Mouse (Mus musculus) liver (tissue): ENCODE results near the gene Cox20.
A peak's percentile ranks its signal among the peaks of the same experiment; 100 is the strongest.
"Not testable (repeated sequence)": the region's sequence is repeated elsewhere in the genome, so short reads cannot be mapped to it uniquely, and the experiment has no call there.

Source experiments
- DNase-seq: peaks from one replicate; pipeline ENCODE4 v3.0.0-alpha.2; 2020; ENCODE audit warnings: mixed read lengths

Gene Cox20

DNA sequence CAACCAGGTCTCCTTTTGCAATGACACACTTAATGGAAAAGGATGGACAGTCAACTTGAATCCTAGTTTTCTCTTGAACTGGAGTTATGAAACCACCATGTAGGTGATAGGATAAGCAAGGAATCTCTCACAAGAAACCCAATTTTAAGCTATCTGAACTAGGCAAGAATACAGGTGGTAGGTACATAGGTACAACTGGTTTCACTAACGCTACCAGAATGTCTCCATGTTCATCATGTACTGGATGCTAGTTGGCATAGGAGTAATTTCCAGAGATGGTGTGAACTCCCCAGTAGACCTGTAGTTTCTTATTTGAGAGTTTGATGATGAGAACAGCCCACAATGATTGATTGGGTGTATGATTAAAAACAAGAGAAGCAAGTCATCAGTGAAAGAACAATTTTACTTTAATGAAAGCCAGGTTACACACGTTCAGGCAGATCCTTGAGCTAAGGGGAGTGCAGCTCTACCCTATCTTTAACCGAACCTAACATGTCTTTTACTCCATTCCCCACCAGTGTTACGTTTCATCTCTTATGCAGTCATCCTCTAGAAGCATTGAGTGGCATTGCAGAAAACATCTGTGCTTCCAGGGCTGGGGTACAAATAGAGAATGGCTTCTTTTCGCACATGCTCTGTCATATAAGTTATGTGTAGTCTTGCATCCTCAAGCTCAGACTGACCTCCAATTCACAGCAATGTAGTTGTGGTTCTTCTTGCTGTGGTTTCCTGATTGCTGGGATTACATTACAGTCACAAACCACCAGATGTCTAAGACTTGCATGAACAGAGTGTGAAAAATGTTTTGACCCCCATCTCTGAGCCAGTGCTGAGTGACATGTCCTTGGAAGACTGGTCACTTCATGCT lies 2.0 kb downstream of the Cox20 start:
- DNase-seq: peak; percentile 5

DNA sequence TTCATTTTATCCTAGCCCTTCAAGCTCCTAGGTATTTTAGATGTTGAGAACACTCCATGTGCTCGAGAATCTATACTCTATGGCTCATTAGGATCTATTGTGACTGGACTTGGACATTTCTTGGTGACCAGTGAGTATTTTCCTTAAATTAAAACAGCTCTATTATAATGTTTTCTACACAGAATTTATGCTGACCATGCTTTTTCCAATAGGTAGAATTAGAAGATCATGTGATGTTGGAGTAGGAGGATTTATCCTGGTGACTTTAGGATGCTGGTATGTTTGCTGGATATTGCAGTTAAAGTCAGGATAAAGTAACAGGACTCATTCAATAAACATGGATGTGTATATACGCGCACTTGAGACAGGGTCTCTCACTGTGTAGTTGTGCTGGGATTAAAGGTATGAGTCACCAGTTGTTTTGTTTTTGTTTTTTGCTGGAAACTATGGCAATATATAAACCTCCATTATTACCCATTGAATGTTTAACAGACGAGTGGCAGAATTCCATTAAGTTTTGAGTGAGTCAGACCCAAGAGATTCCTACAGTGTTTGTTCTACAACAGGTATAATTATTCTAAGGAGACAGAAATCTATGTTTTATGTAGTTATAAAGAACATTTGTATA lies 2.9 kb downstream of the Cox20 start:
- DNase-seq: no peak

DNA sequence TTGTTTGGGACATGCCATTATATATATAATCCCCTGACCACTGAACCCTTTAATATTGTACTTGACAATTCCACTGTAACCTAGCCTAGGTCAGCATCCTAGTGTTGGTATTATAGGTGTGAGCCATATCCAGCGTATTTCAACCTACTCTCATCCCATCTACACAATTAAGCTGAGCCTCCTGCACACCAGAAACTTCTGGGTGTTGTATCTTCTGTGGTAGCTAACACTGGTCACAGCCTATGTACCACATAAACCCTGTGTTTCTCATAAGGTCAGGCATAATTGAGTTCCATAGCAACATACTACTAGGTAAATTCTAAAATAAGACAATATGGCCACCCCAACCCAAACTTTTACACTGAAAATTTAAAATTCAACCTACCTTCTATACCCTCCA lies 4.3 kb downstream of the Cox20 start:
- no peak for DNase-seq

DNA sequence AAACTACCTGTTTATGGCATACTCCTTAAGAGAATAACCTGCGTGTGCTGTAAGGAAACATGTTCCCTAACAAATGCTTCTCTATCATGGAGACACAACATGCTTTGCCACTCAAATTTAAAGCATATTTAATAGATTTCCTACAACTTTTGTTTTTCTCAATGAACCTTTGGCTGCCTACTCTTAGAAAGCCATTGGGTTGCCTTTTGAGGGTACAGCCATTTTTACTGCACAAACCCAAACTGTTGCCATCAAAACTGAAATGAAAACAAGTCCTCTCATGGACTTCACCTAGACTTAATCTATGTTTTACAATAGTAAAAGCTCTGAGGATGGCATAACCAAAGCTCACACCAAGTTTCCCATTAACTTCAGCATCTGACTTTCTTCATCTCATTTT lies 5.6 kb downstream of the Cox20 start:
- DNase-seq: no peak

DNA sequence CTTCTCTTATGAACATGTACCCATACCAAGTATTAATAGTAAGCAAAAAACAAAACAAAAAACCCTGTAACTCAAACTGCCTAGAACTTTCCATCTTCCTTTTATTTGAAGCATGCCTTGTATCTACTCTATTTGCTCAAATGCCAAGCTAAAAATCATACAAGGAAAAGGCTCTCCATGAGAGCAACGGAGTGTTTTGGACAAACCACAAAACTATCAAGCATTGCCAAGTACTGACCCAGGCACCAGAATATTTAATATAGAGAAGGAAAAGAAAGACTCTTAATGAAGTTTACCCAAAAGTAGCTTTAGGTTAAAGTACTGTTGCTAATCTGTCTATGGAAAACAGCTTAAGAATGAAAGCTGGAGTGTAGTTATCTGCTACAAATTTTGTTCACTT lies 7.4 kb downstream of the Cox20 start:
- no peak for DNase-seq

DNA sequence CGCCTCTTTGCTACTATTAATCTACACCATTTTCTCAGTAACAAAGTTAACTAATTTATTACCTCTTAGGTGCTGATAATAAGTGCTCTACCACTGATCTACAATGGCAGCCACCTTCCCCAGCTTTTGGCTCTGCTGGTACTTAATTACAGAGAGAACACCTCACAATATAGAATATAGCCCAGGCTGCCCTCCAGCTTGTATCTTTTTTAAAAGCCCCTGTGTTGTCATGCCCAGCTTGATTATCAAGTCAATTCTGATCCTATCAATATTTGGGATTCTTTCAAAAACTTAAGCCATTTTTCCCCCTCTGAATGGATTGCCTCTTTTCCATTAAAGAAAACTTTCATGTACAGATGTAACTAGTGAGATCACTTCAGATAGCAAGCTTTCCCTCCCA lies 8.0 kb downstream of the Cox20 start:
- DNase-seq: no peak

DNA sequence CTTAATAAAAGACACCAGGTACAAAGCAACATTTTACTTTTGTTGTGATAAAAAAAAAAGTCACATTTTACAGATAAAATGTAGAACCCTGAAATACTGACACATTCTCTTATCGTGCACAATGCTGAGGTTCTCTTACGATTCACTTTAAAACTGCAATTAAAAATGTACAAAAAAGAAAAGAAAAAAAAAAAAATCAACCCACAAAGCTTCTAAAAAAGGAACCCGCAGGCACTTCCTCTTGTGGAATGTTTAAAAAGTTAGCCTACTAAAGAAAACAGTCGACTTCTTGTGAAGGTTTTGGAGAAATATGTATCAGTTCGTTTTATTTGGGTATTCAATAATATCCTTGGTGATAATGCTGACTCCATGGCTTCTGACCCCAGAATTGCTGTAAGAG lies 10.1 kb downstream of the Cox20 start:
- no peak for DNase-seq

DNA sequence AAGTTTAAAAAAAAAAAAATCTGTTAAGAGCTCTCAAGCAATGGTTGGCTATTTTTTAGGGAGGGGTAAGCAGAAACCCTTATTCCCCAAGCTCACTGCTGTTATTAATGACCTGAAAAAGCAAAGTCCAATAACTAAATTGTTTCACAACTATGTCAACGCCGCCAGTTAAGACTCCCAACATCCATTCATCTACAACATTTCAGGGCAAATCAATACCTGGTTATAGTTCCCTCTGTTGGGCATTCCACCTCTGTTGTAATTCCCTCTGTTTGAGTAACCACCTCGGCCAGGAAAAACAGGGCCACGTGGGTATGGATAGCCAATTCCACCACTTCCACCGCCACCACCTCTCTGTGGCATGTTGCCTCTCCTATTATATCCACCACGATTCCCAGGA lies 11.0 kb downstream of the Cox20 start:
- DNase-seq: no peak

DNA sequence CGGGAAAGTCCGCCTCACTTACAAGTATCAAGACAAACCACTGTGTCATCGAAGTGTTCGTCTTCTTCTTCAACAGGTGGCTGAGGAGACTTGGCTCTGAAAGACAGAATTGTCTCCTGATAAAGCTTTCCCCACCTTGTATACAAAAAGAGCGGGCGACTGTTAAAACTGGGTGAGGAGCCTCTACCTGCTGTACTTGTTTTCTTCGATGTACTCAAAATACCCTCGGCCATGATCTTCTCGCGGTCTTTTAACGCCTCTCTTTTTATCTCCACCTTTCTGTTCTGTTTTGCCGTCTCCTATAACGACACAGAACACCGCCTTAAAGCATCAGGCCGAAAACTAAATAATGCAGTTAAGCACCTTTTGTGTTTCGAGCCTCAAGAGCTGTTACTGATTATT lies 16.9 kb downstream of the Cox20 start:
- no peak for DNase-seq

DNA sequence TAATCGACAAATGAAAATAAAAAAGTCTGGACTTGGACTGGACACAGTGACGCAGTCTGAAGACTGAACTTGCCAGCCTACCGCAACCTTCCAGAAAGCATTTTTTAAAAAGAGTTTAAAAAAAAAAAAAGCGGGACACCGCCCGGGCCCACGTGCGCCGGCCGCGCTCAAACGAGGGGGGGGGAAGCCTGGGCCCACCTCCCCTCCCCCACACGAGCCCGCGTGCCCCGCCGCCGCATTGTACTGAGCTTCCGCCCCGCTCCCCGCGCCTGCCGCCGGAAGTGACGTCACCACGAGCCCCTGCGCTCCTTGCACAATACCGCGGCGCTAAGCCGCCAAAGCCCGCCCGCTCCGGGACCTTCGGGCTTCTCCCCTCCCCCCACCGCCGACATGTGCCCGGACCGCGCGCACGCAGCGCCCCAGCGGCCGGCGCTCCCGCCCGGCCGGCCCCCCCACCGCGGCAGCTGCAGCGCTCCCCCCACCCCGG lies 17.4 kb downstream of the Cox20 start:
- peak; percentile 96 for DNase-seq

DNA sequence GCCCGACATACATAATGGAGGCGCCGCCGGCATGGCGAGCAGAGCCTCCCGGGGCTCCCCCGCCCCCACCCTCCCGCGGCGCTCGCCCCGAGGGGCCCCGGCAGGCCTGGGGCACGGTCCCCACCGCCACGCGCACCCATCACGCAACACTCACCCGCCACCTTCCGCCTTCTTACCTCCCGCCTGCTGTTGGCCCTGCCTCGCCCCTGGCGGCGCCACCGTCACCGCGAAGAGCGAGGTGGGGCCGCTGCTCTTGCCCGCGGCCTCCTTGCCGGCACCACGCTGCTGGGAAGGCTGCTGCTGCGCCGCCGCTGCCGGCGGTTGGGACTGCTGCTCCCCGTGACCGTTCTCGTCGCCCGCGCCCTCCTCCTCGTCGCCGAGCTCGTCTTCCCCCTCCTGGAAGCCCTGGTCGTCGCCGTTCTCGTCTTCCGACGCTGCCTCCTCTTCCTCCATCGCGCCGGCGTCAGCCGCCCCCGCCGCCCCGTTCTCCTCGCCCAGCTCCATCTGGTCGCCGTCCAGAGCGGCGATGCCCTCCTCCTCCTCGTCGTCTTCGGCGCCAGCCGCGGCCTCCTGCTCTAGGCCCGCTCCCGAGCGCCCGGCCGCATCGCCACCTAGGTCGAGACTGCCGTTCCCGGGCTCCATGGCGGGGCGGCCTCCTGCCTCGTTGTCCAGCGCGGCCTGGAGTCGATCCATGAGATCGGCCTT lies 18.0 kb downstream of the Cox20 start:
- peak; percentile 64 for DNase-seq

DNA sequence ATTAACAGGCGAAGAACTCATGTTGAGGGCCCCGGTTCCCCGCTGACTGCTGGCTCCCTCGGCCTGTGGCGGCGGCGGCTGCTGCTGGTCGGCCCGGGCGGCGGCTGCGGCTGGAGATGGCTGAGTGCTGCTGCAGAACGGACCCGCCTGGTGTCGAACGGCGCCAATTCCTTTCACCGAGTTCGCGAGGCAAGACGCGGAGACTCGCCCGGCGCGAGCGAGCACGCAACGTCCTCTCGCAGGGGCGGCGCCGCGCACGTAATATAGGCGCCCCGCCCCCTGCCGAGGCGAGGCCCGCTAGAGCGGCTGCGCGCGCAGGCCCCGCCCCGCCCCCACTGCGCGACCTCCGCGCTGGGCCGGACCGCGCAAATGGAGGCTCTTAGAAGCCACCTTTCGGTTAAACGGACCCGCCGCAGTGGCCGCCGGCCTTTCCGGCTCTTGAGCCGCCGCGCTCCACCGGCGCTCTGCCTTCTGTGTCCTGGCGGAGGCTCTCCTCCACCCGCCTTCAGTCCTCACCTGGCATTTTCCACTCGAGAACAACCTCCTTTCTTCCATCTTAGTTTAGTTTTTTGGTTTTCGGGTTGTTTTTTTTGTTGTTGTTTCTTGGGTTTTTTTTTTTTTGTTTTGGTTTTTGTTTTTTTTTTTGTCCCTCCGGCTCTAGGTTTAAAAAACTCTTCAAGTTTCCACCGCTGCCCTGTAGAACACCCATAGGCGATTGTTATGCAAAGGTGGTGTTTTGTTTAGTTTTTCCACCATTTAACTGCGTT lies 18.8 kb downstream of the Cox20 start, which contains the start of gene Hnrnpu:
Hnrnpu (minus strand) TSS at position 247 of the 767 bp plus-strand sequence.
- peak; percentile 97 for DNase-seq

DNA sequence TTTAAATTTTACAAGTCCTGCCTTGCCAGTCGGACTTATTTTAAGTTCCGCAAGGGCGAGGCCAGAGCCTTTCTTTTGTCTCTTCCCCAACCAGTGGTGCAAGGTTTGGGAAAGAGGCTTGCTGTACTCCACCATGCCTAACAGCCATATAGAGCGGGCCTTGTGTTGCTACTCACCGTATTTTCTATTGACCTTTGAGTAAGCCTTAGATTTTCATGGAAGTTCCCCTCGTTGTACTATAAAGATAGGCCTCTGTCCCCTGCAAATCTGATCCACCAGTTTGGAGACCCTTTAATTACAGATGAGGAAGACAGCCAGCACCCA lies 19.4 kb downstream of the Cox20 start:
- peak; percentile 39 for DNase-seq

DNA sequence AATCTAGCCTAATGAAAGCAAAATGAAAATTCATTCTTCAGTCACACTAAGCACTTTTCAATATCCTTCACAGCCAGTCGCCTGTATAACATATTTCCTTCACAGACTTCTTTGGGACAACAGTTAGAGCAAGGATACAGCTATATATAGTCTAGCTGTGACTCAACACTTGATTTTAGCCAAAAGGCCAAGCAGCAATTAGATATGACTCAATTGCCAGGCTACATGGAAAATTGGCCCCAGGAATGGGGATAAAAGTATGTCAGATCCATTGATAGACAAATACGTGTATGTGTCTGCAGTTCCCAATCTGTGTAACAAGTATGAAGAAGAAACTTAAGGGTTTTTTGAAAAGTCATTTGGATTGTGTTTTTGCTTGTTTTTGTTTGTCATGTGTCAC lies 21.3 kb downstream of the Cox20 start:
- no peak for DNase-seq

DNA sequence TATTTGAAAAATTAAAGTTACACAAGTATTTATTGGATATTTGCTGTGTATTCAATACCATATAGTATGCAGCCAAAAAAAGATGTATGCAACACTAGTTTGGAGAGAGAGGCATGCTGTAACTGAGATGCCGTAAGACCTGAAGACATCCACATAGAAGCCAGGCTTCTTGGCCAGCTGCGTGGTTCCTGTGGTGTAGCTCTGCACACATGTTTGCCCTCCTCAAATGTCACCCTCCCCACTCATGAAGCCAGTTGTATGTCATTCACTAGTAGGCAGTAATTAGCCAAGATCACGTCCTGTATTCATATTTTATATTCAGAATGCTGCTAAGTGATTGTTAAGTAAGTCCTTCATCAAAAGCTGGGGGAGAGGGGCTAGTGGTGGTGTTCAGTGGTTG lies 22.5 kb downstream of the Cox20 start:
- no peak for DNase-seq

DNA sequence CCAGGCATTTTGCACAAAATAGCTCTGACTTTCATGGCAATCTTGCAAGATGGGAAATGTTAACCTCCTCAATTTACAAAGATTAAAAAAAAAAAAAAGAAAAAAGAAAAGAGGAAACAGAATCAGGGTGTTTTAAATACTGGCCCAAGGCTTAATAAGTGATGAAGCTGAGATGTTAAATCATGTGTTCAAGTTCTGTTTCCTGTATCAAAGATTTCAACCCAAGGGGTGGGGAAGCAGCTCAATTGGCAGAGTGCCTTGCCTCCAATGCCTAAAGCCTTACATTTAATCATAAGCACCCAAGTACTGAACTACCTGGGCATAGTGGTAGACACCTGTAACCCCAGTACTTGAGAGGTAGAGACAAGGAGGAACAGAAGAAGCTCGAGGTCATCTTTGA lies 23.1 kb downstream of the Cox20 start:
- DNase-seq: no peak

DNA sequence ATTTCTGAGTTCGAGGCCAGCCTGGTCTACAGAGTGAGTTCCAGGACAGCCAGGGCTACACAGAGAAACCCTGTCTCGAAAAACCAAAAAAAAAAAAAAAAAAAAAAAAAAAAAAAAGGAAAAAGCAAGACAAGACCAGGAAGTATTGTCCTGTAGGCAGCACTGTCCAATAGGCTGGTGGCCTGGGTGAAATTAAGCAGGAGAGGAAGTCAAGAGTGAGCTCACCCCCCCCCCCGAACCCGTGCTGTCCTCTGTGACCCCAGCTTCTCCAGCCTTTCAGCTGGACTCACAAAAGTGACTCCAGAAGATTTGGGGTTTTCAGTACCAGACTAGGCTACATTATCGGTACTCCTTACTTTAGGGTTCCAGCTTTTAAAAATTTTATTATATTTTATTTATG lies 23.7 kb downstream of the Cox20 start:
- no peak for DNase-seq

DNA sequence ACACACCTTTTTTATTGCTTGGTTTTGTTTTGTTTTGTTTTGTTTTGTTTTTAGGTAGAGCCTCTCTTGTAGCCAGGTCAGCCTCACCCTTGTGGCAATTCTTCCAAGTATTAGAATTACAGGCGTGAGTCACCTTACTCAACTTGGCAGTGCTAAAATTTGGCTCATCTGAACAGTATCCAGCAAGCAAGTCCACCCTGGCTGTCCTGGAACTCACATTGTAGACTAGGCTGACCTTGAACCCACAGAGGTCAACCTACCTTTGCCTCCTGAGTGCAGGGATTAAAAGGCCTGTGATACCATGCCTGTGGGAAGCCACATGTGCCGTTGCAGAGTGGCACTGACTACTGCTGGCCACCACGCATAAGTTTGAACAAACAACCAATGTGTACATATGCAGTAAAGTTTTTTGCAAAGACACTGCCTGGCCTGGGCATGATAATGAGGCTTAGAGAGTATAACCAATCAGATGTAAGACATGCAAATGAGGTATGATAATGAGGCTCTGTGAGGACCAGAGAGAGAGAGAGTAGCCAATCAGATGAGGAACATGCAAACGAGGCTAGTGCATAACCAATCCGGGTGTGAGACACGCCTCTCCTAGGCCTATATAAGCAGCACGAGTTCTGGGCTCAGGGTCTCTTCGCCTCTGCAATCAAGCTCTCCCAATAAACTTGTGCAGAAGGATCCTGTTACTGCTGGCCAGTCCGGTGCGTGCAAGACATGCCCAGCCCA lies 25.3 kb downstream of the Cox20 start:
- DNase-seq: not testable (repeated sequence)

DNA sequence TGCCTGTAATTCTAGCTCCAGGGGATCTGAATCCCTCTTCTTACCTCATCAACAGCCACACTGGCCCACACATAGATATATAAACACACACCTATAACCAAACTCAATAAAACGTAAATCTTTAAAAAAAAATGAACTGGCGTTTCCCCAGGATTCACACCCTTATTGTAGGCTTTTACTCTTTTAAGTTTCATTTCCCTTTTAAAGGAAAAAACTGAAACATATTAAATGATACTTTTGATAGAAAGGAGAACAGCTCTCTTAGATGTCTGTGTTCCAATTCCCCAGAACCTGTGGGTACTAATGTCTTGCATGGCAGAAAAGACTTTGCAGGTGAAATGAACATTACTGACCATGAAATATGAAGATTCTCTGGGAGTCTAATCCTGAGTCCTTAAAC lies 31.9 kb downstream of the Cox20 start:
- DNase-seq: no peak

DNA sequence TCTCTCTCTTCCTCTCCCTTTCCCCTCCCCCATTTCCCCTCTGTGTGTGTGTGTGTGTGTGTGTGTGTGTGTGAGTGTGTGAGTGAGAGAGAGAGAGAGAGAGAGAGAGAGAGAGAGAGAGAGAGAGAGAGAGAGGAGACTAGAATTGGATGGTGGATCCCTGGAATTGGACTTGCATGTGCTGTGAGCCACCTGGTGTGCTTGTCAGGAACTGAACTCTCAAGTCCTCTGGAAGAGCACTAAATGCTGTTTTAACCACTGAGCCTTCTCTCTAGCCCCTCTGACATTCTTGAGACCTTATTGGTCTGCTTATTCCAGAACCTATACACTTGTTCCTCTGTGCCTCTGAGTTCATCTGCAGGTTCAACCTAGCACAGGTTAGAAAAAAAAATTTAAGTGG lies 32.7 kb downstream of the Cox20 start:
- DNase-seq: no peak

DNA sequence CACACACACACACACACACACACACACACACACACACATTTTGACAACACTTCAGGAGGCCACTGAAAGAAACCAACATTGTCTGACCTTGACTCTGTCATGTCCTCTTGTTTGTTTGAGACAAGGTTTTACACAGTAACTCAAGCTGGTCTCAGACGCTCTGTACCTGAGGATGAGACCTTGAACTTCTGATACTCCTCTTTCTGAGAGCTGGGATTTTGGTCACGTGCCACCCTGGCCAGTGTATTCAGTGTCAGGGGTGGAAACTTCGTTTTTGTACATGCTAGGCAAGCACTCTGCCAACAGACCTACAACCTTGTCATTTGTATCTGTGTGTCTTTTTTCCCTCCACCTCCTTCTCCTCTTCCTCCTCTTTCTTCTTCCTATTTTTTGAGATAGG lies 35.6 kb downstream of the Cox20 start:
- DNase-seq: no peak
